Mouse (Mus musculus) frontal cortex, postnatal 14 days (tissue): Measurements from ENCODE around the gene Timm13.

Experiments used
- DNase-seq, 2 experiments: peaks; one replicate each; pipeline ENCODE4 v3.0.0; 2022; ENCODE audit warnings: low spot score in 2 of 2

Gene Timm13

DNA sequence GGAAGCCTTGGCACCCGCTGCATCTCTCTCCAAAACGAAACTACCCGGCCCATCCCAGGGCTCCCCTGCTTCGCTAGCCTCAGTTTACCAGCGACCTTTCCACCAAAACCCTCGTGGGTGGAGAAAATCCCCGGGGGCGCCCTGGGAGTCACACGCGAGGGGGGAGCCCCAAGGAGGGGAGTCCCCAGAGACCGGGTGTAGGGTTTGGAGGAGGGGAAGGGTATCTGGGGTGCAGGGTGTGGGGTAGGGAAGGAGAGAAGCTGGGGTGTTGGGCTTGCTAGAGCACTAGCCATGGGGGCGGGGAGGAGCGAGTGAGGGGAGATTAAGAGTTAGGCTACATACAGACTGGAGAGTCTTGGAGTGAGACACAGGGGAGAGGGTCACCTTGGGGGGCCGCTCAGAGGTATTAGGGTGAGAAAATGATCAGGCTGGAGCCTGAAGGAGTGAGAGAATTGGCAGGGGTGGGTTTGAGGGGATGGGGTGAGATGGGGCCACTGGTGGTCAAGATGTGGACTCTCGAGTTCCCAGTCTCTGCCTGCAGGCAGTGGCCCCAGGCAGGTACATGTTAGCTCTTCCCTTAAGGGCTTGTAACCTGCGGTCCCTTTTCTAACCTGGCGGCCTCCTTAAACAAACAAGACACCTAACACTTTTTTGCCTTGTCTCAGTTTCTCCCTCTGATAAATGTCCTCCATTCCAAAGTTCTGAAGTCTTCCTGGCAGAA is 32.1 kb upstream of the Timm13 start:
- DNase-seq = no peak

DNA sequence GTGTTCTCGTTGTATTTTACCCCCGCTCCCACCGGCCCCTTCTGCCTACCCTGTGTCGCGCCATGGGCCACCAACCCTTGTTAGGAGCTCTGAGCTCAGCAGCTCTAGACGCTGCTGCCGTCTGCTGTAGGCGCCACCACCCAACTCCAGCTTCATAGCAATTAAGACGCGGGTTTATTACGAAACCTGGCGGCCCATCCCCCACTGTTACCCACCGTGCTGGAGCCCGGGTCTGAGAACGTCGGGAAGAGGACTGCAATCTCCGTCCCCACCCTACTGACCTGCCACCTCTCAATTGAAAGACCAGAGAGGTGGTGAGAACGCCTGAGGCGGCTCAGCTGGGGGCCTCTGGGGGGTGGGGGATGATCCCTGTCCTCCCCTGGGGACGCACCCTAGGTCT is 31.4 kb upstream of the Timm13 start:
- DNase-seq = no peak

DNA sequence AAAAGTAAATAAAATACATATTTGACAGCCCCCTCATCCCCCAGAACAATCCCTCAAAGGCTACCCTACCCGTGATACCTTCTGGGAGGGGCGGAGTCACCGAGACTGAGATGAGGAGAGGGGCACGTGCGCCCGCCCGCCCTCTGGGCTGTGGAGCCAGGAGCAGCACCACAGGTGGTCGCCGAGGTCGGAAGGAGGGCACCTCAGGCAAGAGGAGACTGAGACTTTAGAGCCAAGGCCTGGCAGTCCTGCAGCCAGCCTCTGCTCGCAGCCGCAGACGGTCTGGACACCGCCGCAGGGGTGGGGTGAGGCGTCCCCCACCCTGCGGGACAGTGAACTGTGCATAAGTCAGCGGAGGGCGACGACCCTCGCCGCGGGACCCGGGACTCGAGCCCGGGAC is 30.9 kb upstream of the Timm13 start:
- DNase-seq = no peak

DNA sequence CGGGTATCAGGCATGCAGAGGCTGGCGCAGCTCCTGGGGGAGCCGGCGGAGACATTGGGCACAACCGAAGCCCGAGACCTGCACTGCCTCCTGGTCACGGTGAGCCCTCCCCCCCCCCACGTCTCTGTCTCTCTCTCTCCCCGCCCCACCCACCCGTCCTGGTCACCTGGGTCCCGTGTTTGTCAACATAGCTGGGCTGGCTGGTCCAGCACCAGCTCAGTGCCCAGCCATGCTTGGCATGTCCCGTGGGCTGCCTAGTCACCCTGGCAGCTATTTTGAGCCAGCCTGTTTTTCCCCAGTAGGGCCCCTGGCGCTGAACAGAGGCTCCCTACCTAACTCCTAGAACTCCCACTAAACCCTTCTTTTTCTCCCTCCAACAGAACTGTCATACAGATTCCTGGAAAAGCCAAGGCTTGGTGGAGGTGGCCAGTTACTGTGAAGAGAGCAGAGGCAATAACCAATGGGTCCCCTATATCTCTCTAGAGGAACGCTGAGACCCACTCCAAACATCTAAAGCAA is 30.4 kb upstream of the Timm13 start:
- no peak for DNase-seq

DNA sequence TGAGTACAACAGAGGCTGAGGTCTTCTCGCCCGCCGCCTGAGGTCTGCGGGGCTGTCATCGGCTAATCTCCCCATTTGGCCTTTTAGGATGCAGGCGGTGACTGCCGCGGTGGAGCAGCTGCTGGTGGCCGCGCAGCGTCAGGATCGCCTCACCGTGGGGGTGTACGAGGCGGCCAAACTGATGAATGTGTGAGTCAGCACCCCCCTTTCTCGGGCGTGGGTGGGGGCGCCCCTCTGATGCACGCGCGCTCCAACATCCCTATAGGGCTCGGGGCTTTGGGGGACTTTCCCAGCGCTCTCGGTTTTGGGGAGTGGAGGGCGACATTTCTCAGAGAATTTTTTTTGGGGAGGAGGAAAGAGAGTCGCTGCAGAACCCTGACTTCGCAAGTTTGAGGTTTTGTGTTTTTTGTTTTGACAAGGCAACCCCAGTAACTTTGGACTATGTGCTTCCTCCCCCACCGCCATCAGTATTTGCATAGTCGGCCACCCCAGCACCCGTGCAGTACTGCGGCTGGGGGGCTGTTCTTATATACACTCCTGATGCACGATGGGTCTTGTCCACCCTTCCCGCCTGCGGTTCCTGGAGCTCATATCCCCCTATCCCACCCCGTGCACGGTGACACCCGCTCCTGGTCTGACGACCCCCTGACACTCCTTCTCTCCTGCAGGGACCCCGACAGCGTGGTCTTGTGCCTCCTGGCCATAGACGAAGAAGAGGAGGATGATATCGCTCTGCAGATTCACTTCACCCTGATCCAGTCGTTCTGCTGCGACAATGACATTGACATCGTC is 29.8 kb upstream of the Timm13 start:
- peak in 1 of 2 experiments; percentile 47 for DNase-seq

DNA sequence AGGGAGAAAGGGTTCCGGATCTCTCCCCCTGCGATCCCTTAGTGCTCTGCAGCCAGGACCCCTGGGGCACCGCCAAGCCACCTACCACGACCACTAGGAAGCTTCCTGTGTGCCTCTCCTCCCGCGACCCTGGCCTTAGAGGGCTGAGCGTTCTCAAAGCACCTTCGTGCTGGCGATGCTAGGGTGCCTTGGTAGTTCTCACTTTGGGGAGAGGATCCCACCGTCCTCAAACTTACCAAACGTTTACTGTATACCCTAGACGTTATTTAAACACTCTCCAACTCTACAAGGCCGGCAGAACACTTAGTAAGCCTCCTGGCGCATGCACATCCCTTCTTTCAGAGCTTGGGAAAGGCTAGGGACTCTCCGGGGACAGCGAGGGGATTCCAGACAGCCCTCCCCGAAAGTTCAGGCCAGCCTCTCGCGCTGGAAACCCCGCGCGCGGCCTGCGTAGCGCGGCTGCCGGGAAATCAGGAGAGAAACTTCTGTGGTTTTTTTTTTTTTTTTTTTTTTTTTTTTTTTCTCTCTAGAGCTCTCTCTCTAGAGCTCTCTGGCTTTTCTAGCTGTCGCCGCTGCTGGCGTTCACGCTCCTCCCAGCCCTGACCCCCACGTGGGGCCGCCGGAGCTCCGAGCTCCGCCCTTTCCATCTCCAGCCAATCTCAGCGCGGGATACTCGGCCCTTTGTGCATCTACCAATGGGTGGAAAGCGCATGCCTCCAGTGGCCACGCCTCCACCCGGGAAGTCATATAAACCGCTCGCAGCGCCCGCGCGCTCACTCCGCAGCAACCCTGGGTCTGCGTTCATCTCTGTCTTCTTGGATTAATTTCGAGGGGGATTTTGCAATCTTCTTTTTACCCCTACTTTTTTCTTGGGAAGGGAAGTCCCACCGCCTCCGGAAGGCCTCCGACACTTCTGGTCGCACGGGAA is 28.8 kb upstream of the Timm13 start, which contains the start of gene Gadd45b:
Gadd45b (plus strand) TSS at position 775 of the 928 bp plus-strand sequence.
- peak; percentile 98 to 99 for DNase-seq

DNA sequence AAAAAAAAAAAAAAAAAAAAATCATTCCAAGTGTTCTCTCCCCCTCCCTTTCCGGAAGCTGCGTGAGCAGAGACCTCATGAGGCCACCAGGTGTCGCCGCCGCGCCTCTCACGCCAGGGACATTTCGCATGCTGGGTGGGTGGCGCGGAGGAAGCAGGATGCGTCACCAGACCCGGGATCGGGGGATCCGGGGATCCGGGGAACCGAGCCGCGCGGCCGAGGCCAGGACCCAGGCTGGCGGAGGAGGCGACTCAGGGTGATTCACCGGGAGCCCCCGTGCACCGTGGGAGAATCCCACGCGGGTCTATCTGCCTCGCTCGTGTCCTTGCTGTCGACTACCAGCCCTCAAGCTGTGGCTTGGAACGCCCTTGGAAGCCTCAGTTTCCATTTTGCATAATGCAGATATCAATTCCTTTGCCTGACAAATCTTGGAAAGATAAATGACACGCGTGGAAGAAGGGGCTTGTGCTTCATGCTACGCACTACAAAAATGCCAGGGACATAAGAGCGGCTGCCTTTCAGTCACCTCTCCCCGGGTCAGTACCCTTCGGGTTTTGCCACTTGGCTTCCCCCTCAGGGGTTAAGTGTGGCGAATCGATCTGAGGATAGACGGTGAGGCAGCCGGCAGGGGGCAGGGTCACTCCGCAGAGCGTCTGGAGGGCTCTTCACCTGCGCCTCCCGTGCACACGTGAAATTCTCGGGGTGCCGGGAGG is 28.0 kb upstream of the Timm13 start:
- DNase-seq = peak; percentile 85 to 89

DNA sequence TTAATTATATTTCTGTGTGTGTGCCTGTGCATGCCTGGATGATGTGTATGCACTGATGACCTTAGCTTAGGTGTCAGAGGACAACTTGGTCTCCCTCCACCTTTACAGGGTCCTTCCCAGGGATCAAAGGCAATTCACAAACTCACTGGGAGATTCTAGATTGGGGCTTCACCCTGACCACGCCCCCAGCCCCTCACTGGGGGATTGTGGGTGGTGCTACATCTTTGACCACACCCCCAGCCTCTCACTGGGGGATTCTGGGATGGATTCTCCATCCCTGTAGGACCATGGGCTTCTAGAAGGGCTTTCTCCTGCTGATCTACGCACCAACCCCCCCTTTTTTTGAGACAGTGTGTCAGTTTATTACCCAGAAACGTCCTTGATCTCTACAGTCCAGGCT is 24.7 kb upstream of the Timm13 start:
- DNase-seq = no peak

DNA sequence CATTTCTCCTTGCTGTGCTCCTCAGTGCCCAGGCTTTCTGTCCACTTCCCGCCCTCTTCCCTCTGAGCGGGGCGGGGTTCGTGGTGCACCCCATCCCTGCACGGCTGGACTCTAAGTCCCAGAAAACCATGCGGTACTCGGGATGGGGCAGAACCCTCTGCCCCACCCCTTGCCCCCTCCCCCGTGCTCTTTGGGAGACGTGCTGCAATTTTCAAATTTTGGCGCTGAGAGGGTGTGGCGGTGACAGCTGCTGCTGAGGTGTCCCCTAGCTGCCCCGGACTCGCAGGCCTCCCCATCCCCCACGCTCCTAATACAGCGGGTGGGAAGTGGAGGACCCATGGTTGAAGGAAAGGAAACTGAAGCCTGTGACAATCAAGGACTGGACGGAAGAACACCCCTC is 21.2 kb upstream of the Timm13 start:
- no peak for DNase-seq

DNA sequence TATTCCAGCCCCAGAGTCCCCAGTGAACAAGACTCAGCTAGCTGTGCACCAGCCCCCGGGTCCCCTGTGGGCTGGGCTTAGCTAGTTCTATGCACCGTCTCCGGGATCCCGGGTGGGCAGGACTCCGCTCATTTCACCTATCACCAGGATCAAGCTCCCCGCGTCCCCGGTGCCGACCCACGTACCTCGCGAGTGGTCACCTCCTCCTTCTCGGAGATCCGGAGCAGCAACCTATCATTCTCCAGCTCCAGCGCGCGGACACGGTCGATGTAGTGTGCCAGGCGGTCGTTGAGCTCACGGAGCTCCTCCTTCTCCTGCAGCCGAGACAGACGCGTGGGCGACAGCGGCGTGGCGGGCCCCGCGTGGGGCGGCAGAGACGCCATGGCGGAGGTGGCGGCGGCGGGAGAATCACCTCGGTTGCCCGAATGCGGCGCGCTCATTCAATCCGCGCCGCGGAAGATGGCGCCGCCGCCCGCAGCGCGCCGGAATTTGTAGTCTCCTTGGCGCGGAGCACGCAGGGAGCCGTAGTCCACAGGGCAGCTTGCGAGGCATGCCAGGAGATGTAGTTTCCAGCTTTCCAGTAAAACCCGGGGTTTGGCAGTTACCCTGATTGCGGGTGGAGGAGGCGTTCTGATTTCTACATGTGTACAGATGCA is 17.1 kb upstream of the Timm13 start, which contains the start of gene Lmnb2:
Lmnb2 (minus strand) TSS at position 467 of the 656 bp plus-strand sequence.
- DNase-seq = peak; percentile 74 to 77

DNA sequence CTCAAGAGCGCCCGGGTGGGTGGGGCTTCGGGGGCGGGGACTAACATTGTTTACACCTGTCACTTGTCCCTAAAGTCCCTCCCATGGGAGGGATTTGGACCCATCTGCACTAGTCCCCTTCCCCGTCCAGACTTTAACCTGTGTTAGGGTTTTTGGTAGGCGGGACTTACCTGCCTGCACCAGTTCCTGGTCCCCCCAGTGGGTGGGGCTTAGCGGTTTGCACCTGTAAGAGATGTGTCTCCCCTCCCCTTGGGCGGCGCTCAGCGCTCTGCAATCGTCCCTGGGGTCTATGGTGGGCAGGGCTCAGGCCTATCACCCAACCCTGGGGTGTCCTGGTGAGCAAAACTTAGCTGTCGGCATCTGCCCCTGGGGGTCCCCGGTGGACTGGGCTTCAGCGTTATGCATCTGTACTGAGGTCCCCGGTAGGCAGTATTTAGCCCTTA is 16.6 kb upstream of the Timm13 start:
- DNase-seq = no peak

DNA sequence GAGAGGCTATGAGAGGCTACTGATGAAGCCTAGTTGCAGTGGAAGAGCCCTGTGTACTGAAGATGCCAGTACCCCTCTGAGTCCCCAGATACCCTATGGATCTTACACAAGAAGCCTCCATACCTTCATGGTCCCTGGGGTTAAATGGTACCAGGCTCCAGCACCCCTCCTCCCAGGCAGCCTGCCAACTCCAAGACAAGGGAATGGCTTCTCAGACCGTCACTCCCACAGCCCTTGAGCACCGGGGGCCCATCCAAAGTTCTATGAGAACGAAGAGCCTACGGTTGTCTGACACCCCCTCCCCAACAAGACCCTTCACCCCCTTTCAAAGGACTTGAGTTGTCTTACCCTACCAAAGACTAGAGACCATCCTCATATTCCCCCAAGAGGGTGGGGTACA is 15.0 kb upstream of the Timm13 start:
- no peak for DNase-seq

DNA sequence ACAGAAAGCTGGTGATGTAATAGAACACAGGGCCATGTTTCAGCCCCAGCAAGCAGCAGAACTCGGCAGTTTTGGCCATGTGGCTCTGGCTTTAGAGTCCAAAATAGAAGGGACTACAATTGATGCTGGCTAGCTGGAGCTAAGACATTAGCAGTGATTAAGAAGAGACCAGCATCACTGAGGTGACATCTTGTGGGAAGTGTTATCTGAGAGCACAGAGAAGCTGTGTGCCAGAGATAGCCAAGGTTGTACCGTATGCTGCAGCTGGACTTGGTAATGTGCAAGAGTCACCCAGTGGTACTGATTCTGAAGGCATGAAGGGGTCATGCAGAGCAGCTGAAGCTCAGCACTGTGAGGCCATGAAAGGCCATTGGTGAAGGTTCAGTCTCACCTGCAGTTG is 14.5 kb upstream of the Timm13 start:
- no peak for DNase-seq

DNA sequence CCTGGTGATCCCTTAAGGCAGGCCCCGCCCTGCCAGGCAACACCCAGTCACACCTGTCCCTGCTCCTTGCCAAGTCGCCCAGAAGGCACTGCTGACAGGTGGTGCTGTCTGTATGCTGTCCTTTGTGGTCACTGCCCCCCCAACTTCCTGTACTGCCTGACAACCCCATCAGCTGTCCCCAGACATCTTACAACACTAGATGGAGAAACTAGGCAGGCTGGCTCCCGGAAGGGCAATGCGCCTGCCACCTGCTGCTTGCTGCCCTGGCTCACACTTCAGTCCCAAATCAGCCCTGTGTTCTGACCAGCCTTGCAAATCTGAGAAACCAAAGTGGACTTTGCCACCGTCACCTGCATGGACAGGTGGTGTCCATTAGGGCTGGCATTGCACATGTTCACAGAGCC is 13.5 kb upstream of the Timm13 start:
- no peak for DNase-seq

DNA sequence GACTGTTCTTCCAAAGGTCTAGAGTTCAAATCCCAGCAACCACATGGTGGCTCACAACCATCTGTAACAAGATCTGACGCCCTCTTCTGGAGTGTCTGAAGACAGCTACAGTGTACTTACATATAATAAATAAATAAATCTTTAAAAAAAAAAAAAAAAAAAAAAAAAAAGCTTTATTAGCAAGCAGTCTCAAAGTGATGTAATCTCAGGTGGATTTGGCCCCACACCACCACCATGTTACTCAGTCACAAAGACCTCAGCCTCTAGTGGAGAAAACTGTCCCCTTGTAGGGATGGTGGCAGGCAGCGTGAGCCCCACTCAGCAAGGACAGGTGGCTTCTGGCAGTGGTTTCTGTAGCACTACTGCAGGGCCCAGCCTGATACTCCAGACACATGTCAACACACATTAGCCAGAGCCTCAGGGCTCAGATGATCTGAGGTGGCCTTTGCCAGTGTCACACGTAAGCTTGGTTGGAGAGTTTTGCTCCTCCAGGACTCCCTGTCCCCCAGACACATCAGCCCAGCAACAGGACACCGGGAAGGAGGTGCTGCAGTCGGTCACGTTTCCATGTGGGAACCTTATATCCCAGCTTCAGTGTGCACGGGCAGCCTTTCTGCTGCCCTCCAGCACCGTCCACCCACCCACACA is 12.7 kb upstream of the Timm13 start:
- no peak for DNase-seq

DNA sequence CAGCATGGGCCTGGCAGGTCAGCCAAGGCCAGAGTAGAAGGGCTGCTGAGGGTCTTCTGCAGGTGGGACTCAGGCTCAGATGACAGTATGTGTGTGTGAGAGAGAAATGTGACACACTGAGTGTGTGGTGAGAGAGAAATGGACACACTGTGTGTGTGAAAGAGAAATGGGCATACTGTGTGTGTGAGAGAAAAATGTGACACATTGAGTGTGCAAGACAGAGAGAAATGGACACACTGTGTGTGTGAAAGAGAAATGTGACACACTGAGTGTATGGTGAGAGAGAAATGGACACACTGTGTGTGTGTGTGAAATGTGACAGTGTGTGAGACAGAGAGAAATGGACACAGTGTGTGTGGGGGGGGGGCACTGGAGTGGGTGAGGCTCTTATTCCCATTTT is 11.1 kb upstream of the Timm13 start:
- DNase-seq = no peak

DNA sequence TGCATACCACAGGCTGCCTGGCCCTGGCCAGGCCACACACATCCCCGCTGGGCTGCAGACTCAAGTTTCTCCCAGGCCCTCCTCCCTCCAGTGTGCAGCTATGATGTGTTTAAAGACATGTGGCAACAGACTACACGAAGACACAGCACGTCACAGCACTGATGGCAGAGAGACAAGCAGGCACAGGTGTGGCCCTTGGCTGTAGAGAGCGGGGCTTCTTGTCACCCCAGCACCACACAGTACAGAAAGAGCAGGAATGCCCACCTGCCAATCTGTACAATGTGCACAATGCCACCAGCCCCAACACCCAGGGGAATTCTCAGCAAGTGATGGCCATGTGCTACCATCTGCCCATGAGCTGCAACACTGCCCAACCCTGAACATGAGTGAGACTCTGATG is 10.6 kb upstream of the Timm13 start:
- DNase-seq = no peak

DNA sequence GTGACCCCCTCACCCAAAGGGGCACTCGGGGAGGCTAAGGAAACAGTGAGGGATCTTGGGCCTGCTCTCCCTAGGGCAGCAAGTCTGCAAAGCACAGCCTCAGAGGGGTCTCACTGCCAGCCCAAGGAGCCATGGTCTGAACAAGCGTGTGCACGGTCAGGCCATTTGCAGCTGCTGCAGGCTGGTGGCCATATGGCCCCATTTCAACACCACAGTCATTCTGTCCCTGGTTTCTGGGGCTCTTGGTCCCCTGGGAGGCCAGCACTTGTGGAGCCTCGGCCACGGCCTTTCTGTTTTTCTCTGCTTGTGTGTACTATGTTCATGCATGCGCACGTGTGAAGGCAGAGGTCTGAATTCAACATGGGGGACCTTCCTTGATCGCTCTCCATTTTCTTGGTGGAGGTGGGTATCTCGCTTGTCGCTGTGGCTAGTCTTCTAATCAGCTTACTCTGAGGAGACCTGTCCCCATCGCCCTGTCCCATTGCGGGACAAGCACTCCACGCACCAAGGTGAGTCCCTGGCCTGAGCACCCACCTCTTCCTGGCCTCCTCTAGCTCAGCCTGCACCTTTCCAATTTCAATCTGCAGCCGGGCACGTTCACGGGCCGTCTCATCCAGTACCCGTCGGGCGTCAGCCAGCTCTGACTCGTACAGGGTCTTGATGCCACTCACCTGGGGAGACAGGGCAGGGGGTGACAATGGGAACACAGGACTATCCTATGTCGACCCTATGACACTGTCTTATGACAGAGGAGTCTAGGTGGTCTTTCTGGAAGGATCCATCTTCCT is 8.8 kb upstream of the Timm13 start:
- no peak for DNase-seq

DNA sequence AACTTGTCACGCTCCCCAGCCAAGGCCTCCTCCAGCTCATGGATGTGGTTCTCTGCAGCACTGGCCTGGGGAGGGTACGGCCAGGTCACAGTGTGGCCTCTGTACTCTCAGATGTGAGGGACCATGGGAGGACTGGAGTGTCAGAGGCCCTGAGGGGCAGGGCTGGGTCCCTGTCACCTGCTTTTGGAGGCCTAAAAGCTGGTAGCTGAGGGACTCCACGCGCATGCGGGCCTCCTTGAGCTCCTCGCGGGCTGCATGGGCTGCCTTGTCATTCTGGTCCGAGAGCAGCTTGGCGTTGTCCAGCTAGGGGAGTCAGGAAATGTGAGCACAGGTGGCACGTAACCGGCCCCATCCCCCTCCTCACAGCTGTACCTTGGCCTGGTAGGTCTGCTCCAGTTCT is 3.9 kb upstream of the Timm13 start:
- no peak for DNase-seq
